Mouse (Mus musculus): ENCODE data around the gene Rcn3.

- no peak for TF ChIP-seq POLR2AphosphoS2 (IDR thresholded peaks at IDR 0.05; ENCODE audit: insufficient read length, low read depth)
- TF ChIP-seq POLR2A (IDR thresholded peaks at IDR 0.05; ENCODE audit: insufficient read length, low read depth) = no peak
- no peak for TF ChIP-seq MAX (IDR thresholded peaks at IDR 0.05; ENCODE audit: low read depth)
- TF ChIP-seq E2F4 (IDR thresholded peaks at IDR 0.05; ENCODE audit: insufficient read depth) = no peak
- TF ChIP-seq TCF12 (IDR thresholded peaks at IDR 0.05; ENCODE audit: insufficient read depth, poor library complexity, severe bottlenecking) = no peak
- no peak for TF ChIP-seq TCF3 (IDR thresholded peaks at IDR 0.05; ENCODE audit: insufficient read length, low read depth)
- TF ChIP-seq MYOD1 (IDR thresholded peaks at IDR 0.05; ENCODE audit: control insufficient read depth in 1 of 3, insufficient read length in 2 of 3, low read depth in 2 of 3) = no peak
- TF ChIP-seq USF1 (IDR thresholded peaks at IDR 0.05; ENCODE audit: low read depth) = no peak
- no peak for TF ChIP-seq SRF (IDR thresholded peaks at IDR 0.05; ENCODE audit: control insufficient read depth, insufficient read length, low read depth)
- no peak for TF ChIP-seq REST (IDR thresholded peaks at IDR 0.05; ENCODE audit: insufficient read depth, insufficient read length)
- no peak for TF ChIP-seq MYOG (IDR thresholded peaks at IDR 0.05; ENCODE audit: control insufficient read depth in 1 of 3, insufficient read depth in 1 of 3, insufficient read length in 2 of 3, low read depth in 2 of 3)
These were observed 43.3 kb upstream of the Rcn3 start for GRCm38 (mm10) chr7:45135370-45135769.

All from myocyte (in vitro differentiated cells).